Mouse (Mus musculus) testis, postnatal 14 days (tissue): ENCODE measurements around the gene Gtf2a1.
"Not testable (repeated sequence)": the region's sequence is repeated elsewhere in the genome, so short reads cannot be mapped to it uniquely, and the experiment has no call there.

Experiments used
- DNase-seq: peaks from one replicate; pipeline ENCODE4 v3.0.0; 2021; ENCODE audit warnings: low spot score

Gene Gtf2a1

GRCm38 (mm10) chr12:91589847-91590690 is at the start of gene Gtf2a1:
Gtf2a1 (minus strand) TSS chr12:91590487.
- peak; percentile 93 for DNase-seq

- no peak for DNase-seq
These were observed 48.1 kb upstream of the Gtf2a1 start for GRCm38 (mm10) chr12:91638351-91638750.

- no peak for DNase-seq
These were observed 47.0 kb upstream of the Gtf2a1 start for GRCm38 (mm10) chr12:91637136-91637909.

- DNase-seq: no peak
These were observed 36.2 kb upstream of the Gtf2a1 start for GRCm38 (mm10) chr12:91626482-91626881.

- no peak for DNase-seq
These were observed 34.7 kb upstream of the Gtf2a1 start for GRCm38 (mm10) chr12:91625013-91625412.

GRCm38 (mm10) chr12:91609425-91609824 is 19.1 kb upstream of the Gtf2a1 start:
- DNase-seq: no peak

- DNase-seq: no peak
These were observed 17.4 kb upstream of the Gtf2a1 start for GRCm38 (mm10) chr12:91607678-91608077.

- peak; percentile 29 for DNase-seq
These were observed 16.4 kb upstream of the Gtf2a1 start for GRCm38 (mm10) chr12:91606651-91607050.

- DNase-seq: no peak
These were observed 14.3 kb upstream of the Gtf2a1 start for GRCm38 (mm10) chr12:91604600-91604999.

GRCm38 (mm10) chr12:91592128-91592527 is 1.8 kb upstream of the Gtf2a1 start:
- no peak for DNase-seq

- DNase-seq: no peak
These were observed 904 bp upstream of the Gtf2a1 start for GRCm38 (mm10) chr12:91591191-91591590.

- DNase-seq: peak; percentile 28
These were observed 429 bp upstream of the Gtf2a1 start for GRCm38 (mm10) chr12:91590716-91591115.

- no peak for DNase-seq
These were observed 793 bp downstream of the Gtf2a1 start for GRCm38 (mm10) chr12:91589542-91589846.

- DNase-seq: peak; percentile 55
These were observed 1.4 kb downstream of the Gtf2a1 start for GRCm38 (mm10) chr12:91588670-91589541.

GRCm38 (mm10) chr12:91588176-91588669 is 2.1 kb downstream of the Gtf2a1 start:
- DNase-seq: peak; percentile 84

GRCm38 (mm10) chr12:91587491-91588033 is 2.7 kb downstream of the Gtf2a1 start:
- no peak for DNase-seq

GRCm38 (mm10) chr12:91587077-91587476 is 3.2 kb downstream of the Gtf2a1 start:
- DNase-seq: no peak

- DNase-seq: not testable (repeated sequence)
These were observed 4.5 kb downstream of the Gtf2a1 start for GRCm38 (mm10) chr12:91585815-91586214.

- DNase-seq: no peak
These were observed 5.1 kb downstream of the Gtf2a1 start for GRCm38 (mm10) chr12:91585206-91585605.

GRCm38 (mm10) chr12:91583409-91583808 is 6.9 kb downstream of the Gtf2a1 start:
- no peak for DNase-seq

- no peak for DNase-seq
These were observed 7.8 kb downstream of the Gtf2a1 start for GRCm38 (mm10) chr12:91582362-91583002.
